Mouse (Mus musculus) olfactory bulb, adult 2 months (tissue): ENCODE measurements around the gene Tjap1.

ENCODE experiments used
- CTCF ChIP-seq: fragments of 200-500 bp; IDR thresholded peaks from 2 replicates; pipeline ENCODE4 v1.5.1; 2012; ENCODE audit warnings: low read depth, mild to moderate bottlenecking, low read length, moderate library complexity; ENCODE audit not compliant: insufficient read depth
- POLR2A ChIP-seq: fragments of 200-500 bp; IDR thresholded peaks from 2 replicates; pipeline ENCODE4 v1.6.1; 2012; ENCODE audit warnings: mild to moderate bottlenecking, low read depth, low read length, moderate library complexity; ENCODE audit not compliant: insufficient read depth

DNA sequence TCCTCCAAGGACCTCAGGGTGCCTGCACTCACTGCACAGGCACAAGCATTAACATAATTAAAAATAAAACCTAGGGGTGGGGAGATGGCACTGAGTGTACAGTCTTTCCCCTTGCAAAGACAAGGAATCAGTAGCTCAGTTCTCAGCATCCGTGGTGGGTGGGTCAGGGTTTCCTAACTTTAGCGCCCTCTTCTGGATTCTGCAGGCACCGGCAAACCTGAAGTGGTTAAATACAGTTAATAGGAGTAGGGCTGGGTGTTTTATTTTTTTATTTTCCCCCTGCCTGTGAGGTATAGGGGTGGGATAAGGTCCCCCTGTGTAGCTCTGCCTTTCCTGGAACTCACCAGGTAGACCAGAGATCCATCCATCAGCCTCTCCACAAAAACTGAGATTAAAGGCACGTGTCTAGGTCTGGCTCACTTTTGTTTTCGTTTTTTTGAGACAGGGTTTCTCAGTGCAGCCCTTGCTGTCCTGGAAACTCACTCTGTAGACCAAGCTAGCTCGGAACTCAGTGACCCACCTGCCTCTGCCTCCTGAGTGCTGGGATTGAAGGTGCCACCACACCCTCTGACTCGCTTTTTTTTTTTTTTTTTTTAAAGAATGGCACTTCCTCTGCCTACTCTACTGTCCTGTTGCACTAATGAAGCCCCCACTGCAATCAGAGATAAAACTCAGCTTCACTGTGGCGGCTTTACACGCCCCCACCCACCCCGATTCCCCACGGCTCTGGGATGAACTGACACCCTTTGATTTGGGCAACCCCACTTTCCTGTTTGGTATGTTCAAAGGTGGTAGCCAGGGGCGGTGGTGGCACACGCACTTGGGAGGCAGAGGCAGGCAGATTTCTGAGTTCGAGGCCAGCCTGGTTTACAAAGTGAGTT is 30.0 kb downstream of the Tjap1 start:
- TF ChIP-seq POLR2A (no peak), CTCF (no peak)
